Mouse (Mus musculus) liver, embryonic 12.5 days (tissue): Measurements from ENCODE around the gene Ipo5. TPM values are rescaled to one million over a fixed set of nuclear protein-coding genes. Genes with fewer than 3 reads are reported as not detected.

ENCODE experiments used
- ATAC-seq: fragments of 200-750 bp; cut with Nextera tagmentation; 2 replicates; pipeline ENCODE4 v1.8.0; 2017; ENCODE audit warnings: moderate number of reproducible peaks, mild to moderate bottlenecking, moderate library complexity
- H3K27ac ChIP-seq: fragments of 300-500 bp; sonication (generic); 2 replicates; pipeline ENCODE4 v1.5.1; 2016; ENCODE audit warnings: mild to moderate bottlenecking
- H3K27me3 ChIP-seq: fragments of 300-500 bp; sonication (generic); replicated peaks from 2 replicates; pipeline ENCODE4 v1.6.1; 2016; ENCODE audit warnings: mild to moderate bottlenecking, moderate library complexity
- H3K36me3 ChIP-seq: fragments of 300-500 bp; sonication (generic); 2 replicates; pipeline ENCODE4 v1.6.1; 2016; ENCODE audit warnings: mild to moderate bottlenecking, moderate library complexity
- H3K4me1 ChIP-seq: fragments of 300-500 bp; sonication (generic); 2 replicates; pipeline ENCODE4 v1.6.1; 2016
- H3K4me2 ChIP-seq: fragments of 300-500 bp; sonication (generic); 2 replicates; pipeline ENCODE4 v1.6.1; 2016; ENCODE audit warnings: mild to moderate bottlenecking, moderate library complexity
- H3K4me3 ChIP-seq: fragments of 300-500 bp; sonication (generic); 2 replicates; pipeline ENCODE4 v1.5.1; 2016; ENCODE audit warnings: mild to moderate bottlenecking, moderate library complexity
- H3K9ac ChIP-seq: fragments of 300-500 bp; sonication (generic); 2 replicates; pipeline ENCODE4 v1.6.1; 2016; ENCODE audit warnings: mild to moderate bottlenecking, moderate library complexity
- H3K9me3 ChIP-seq: fragments of 300-500 bp; sonication (generic); replicated peaks from 2 replicates; pipeline ENCODE4 v1.6.1; 2016; ENCODE audit warnings: mild to moderate bottlenecking, moderate library complexity
- WGBS: fragments of 180-500 bp; shearing (Covaris S2); methylation state at CpG from one replicate; pipeline ENCODE4 v1.1.7; 2016; ENCODE audit not compliant: insufficient replicate concordance; 5-methylcytosine and 5-hydroxymethylcytosine counted together
- polyA plus RNA-seq: library from polyadenylated mRNA; unstranded; fragments of >200 nt; fragmentation: Nextera tagmentation; extraction: Ambion mirVana; gene quantifications from 2 replicates; pipeline ENCODE4 v1.2.1, GENCODE M21; 2016

The Ipo5 gene
- 83.2 and 87.3 TPM in 2 replicates for polyA plus RNA-seq

DNA sequence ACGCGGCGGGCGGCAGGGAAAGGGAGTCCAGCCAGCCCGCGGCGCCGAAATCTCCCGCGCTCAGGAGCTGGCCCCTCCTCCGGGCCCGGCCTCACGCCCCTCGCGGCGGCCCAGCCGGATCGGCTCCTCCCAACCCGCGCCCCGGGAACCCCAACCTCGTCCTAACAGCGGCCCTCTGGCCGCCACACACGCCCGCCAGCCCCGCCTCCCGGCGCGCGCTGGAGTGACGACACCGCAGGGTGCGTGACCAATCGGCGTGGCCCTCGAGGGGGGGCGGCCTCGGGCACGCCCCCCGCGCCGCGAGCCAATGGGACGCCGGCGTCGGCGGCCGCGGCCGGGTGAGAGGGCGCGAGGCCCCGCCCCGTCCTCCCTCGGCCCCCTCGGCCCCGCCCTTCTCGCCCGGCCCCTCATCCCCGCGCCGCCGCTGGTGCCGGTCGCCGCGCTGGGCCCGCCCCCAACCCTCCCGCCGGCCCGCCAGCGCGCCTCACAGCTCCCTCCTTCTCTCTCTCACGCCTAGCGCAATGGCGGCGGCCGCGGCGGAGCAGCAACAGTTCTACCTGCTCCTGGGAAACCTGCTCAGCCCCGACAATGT lies at the start of gene Ipo5:
Gene Ipo5 (plus strand): TSS at position 492 of the 592 bp plus-strand sequence.
- ATAC-seq = peak; percentile 96
- 2% methylated on average over 77 of the region's 83 CpGs for WGBS
- H3K36me3 ChIP-seq = peaks cover 13% of the 10 kb centered on the region; the same call in 1 of the 2 replicates
- H3K27ac ChIP-seq = peak within 1 kb of the TSS; percentile 84
- H3K4me3 ChIP-seq = peak within 1 kb of the TSS; percentile 89
- H3K27me3 ChIP-seq = no peaks in the 10 kb centered on the region
- peak within 1 kb of the TSS; percentile 96 for H3K4me2 ChIP-seq
- H3K9ac ChIP-seq = peak within 1 kb of the TSS; percentile 90
- H3K9me3 ChIP-seq = no peaks in the 10 kb centered on the region
- H3K4me1 ChIP-seq = peaks cover 33% of the 10 kb centered on the region

DNA sequence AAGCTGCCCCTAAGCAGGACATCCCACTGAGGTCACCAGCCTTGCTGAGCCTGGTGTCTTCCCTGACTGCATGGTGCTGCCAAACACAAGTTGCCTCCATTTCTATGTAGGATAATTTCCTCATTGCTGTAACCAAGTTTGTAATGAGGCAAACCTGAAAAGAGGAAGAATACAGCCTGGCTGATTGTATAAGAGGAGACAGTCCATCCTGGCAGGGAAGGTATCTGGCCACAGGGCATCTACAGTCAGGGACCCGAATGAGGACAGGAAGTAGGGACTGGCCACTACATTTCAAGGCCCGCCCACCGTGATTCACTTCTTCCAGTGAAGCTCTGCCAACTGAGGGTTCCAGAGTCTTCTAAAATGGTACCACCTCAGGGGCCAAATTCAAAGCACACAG lies 47.8 kb upstream of the Ipo5 start:
- WGBS = 57% methylated on average over 3 of the region's 3 CpGs
- peaks cover 13% of the 10 kb centered on the region; the same call in 1 of the 2 replicates for H3K9me3 ChIP-seq
- H3K4me1 ChIP-seq = no peaks in the 10 kb centered on the region
- no peaks in the 10 kb centered on the region for H3K27me3 ChIP-seq
- H3K4me3 ChIP-seq = no peak overlapping the region
- H3K4me2 ChIP-seq = no peak overlapping the region
- no peaks in the 10 kb centered on the region for H3K36me3 ChIP-seq
- no peak overlapping the region for H3K9ac ChIP-seq
- no peak overlapping the region for H3K27ac ChIP-seq
- ATAC-seq = no peak

DNA sequence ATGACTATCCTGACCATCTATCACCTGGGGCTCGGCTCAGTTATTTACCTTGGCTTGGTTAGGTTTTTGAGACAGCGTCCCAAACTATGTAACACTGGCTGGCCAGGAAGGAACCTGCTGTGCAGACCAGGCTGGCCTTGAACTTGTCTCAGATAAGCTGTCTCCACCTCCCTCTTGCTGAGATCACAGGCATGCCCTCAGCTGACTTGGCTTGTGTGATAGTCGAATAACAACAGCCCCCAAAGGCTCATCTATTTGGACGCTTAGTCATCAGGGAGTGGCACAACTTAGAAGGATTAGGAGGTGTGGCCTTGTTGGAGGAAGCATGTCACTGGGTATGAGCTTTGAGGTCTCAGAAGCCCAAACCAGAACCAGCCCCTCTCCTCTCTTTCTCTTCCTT lies 46.1 kb upstream of the Ipo5 start:
- Histone ChIP-seq H3K27me3 (no peaks in the 10 kb centered on the region), H3K4me3 (no peak overlapping the region), H3K27ac (no peak overlapping the region), H3K9me3 (no peaks in the 10 kb centered on the region), H3K4me2 (no peak overlapping the region), H3K36me3 (no peaks in the 10 kb centered on the region), H3K4me1 (no peaks in the 10 kb centered on the region), H3K9ac (no peak overlapping the region)
- ATAC-seq = no peak
- WGBS = 67% methylated on average over 4 of the region's 4 CpGs

DNA sequence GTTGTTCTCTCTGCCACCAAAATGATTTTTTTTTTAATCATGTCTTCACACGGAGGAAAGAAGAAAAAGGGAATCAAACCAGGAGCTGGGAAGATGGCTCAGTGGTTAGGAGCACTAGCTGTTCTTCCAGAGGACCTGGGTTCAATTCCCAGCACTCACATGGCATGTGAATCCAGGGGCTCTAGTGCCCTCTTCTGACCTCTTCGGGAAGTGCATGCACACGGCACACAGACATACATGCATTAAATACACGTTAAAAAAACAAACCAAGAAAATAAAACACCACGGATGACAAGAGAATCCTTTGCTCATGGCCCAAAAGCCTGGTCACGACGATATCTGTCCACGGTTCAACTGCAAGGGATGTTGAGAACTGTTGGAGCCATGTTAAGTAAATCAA lies 44.5 kb upstream of the Ipo5 start:
- no peaks in the 10 kb centered on the region for H3K27me3 ChIP-seq
- no peak overlapping the region for H3K4me2 ChIP-seq
- H3K27ac ChIP-seq = no peak overlapping the region
- WGBS = 88% methylated on average over 8 of the region's 8 CpGs
- no peak overlapping the region for H3K4me3 ChIP-seq
- H3K36me3 ChIP-seq = no peaks in the 10 kb centered on the region
- H3K9ac ChIP-seq = no peak overlapping the region
- H3K9me3 ChIP-seq = no peaks in the 10 kb centered on the region
- ATAC-seq = no peak
- H3K4me1 ChIP-seq = no peaks in the 10 kb centered on the region

DNA sequence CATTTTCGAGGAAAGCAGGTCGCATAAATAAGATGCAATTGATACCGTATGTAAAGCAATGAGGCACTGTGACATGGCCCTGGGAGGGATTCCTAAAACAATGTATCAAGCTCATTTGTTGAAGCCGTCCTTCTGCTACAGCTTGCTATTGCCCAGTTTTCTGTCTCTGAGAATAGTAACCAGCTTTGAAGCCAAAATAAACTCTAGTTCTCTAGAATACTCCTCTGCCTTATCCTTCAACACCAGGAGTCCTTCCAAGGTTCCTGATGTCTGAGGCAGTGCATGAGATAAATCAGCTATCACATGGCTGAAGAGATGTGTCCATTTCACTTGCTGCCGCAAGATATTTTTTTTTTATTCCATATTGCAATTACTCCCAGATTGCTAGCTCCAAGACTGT lies 43.9 kb upstream of the Ipo5 start:
- Histone ChIP-seq H3K9ac (no peak overlapping the region), H3K4me1 (no peaks in the 10 kb centered on the region), H3K4me2 (no peak overlapping the region), H3K9me3 (no peaks in the 10 kb centered on the region), H3K27me3 (no peaks in the 10 kb centered on the region), H3K36me3 (no peaks in the 10 kb centered on the region), H3K4me3 (no peak overlapping the region), H3K27ac (no peak overlapping the region)
- WGBS = 78% methylated on average over 5 of the region's 5 CpGs
- no peak for ATAC-seq

DNA sequence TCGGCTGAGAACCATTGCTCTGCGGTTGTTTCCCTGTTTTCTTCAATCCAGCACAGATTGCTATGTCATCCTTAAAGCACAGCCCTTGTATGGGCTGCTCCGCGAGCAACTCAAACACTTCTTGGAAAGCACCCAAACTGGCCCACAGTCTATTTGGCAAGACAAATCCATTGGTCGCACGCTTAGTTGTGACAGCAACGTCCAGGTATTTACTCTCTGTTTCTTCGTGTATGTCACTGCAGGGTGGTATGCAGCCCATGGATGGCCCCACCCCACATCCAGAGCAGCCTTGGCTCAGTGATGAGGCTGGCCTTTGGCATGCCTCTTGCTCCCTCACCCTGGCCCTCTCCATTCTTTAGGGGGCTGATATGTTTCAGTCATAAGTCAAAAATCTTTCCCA lies 42.5 kb upstream of the Ipo5 start:
- Histone ChIP-seq H3K4me3 (no peak overlapping the region), H3K36me3 (no peaks in the 10 kb centered on the region), H3K4me2 (no peak overlapping the region), H3K4me1 (no peaks in the 10 kb centered on the region), H3K9ac (no peak overlapping the region), H3K9me3 (no peaks in the 10 kb centered on the region), H3K27me3 (no peaks in the 10 kb centered on the region), H3K27ac (no peak overlapping the region)
- WGBS = 73% methylated on average over 8 of the region's 8 CpGs
- ATAC-seq = no peak

DNA sequence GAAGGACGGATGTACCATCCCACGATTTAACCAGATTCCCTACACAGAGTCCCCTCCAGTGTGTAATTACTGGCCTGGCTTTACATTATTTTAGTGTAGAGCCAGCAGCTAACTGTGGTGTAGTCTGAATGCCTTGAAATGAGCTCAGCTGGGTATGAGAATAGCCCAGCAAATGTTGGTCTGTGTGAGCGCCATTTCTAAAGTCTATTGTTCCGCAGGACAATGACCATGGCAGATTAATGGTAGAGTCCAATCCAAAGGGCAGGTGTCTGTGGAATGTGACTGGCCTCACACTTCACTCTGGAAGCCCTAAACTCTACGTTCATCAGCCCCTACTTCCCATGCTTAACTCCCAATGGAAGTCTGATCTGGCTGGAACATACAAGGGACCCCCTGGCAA lies 40.3 kb upstream of the Ipo5 start:
- Histone ChIP-seq H3K9ac (no peak overlapping the region), H3K4me3 (no peak overlapping the region), H3K27me3 (no peaks in the 10 kb centered on the region), H3K4me1 (peaks cover 7% of the 10 kb centered on the region; the same call in 1 of the 2 replicates), H3K27ac (no peak overlapping the region), H3K9me3 (no peaks in the 10 kb centered on the region), H3K4me2 (no peak overlapping the region), H3K36me3 (no peaks in the 10 kb centered on the region)
- ATAC-seq = no peak
- WGBS = 71% methylated on average over 5 of the region's 5 CpGs

DNA sequence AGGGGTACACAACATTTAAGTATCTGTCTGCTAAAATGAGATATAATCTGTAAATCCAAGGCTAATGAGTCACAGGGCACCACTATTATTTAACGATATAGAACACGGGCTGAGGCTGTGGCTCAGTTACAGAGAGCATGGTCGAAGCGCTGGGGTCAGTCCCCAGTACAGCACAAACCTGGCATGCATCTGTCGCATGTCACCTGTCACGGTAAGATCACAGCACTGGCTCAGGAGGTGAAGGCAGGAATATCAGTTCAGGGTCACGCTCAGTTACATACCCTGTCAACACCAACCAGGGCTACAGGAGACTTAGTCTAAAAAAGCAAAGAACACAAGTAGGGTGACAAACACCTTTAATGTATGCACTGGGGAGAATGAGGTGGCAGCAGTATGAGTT lies 36.6 kb upstream of the Ipo5 start:
- 79% methylated on average over 7 of the region's 7 CpGs for WGBS
- ATAC-seq = no peak
- Histone ChIP-seq H3K9ac (no peak overlapping the region), H3K9me3 (no peaks in the 10 kb centered on the region), H3K4me2 (no peak overlapping the region), H3K4me3 (no peak overlapping the region), H3K27me3 (no peaks in the 10 kb centered on the region), H3K36me3 (no peaks in the 10 kb centered on the region), H3K4me1 (peaks cover 15% of the 10 kb centered on the region; the same call in 1 of the 2 replicates), H3K27ac (no peak overlapping the region)

DNA sequence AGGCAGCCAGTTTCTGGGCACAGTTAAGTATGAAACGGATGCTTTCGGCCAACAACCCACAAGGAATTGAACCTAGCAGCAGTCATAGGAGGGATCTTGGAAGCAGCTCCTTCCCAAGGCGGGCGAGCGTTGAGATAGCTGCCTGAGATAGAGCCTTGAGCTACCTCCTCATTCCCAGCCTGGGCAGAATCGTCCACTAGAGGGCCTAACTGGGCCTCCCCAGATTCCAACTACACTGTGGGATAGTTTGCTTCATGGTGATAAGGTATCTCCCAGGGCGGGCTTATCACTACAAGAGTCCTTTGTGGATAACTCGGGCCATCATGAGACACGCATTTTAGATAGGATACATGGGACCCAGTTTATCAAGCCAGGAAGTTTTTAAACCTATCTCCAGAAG lies 35.9 kb upstream of the Ipo5 start:
- Histone ChIP-seq H3K9ac (no peak overlapping the region), H3K27ac (no peak overlapping the region), H3K27me3 (no peaks in the 10 kb centered on the region), H3K4me3 (no peak overlapping the region), H3K9me3 (no peaks in the 10 kb centered on the region), H3K4me1 (peaks cover 15% of the 10 kb centered on the region; the same call in 1 of the 2 replicates), H3K4me2 (no peak overlapping the region), H3K36me3 (no peaks in the 10 kb centered on the region)
- WGBS = 34% methylated on average over 9 of the region's 9 CpGs
- peak; percentile 37; the same call in 1 of the 2 replicates for ATAC-seq

DNA sequence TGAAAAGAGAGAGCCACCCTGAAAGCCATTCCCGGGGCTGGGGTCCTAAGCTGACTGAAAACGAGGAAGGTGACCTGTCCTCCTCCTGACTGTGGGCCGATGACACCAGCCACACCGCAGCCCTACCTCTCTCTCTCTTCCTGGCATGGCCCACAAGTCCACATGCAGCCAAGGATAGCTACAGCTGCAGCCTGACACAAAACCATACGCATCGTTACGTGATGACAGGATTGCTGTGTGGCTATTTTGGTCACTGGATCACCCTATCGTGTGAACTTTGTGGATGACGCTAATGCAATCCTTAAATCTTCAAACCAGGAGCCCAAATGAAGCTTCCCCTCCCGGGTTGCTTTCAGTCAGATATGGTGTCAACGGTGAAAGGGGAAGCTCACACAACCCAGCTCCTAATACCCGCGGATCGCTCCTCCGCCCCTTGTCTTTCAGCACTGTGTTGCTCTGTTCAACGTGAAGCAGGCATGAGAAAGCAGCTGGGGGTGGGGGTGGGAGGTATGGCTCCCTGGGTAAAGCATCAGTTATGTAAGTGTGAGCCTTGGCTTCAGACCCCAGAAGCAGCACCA lies 35.1 kb upstream of the Ipo5 start:
- H3K27ac ChIP-seq = no peak overlapping the region
- H3K4me2 ChIP-seq = no peak overlapping the region
- ATAC-seq = no peak
- no peaks in the 10 kb centered on the region for H3K9me3 ChIP-seq
- no peak overlapping the region for H3K4me3 ChIP-seq
- H3K4me1 ChIP-seq = peaks cover 15% of the 10 kb centered on the region; the same call in 1 of the 2 replicates
- no peaks in the 10 kb centered on the region for H3K36me3 ChIP-seq
- no peaks in the 10 kb centered on the region for H3K27me3 ChIP-seq
- WGBS = 51% methylated on average over 16 of the region's 16 CpGs
- H3K9ac ChIP-seq = no peak overlapping the region

DNA sequence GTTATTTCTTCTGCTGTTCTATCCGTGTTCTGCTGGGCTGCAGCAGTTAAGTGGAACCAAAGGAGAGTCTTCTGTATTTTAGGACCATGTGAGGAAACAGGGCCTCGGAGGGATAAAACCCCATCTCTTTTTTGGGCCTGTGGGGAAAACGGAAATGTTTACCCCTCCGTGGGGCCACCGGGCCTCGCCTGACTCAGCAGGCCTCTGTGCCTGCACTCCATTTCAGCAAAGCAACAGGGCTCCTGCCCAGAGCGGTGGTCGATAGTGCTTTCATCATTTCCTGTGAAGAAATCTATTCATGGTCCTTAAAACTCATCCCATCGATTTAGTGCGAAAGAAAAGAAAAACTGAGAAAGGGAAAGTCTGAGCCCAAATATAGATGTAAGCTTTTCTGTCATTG lies 33.9 kb upstream of the Ipo5 start:
- H3K9me3 ChIP-seq = no peaks in the 10 kb centered on the region
- no peak overlapping the region for H3K4me2 ChIP-seq
- H3K27me3 ChIP-seq = no peaks in the 10 kb centered on the region
- no peak overlapping the region for H3K27ac ChIP-seq
- H3K36me3 ChIP-seq = no peaks in the 10 kb centered on the region
- 35% methylated on average over 10 of the region's 10 CpGs for WGBS
- peaks cover 15% of the 10 kb centered on the region; the same call in 1 of the 2 replicates for H3K4me1 ChIP-seq
- H3K9ac ChIP-seq = no peak overlapping the region
- no peak overlapping the region for H3K4me3 ChIP-seq
- ATAC-seq = no peak

DNA sequence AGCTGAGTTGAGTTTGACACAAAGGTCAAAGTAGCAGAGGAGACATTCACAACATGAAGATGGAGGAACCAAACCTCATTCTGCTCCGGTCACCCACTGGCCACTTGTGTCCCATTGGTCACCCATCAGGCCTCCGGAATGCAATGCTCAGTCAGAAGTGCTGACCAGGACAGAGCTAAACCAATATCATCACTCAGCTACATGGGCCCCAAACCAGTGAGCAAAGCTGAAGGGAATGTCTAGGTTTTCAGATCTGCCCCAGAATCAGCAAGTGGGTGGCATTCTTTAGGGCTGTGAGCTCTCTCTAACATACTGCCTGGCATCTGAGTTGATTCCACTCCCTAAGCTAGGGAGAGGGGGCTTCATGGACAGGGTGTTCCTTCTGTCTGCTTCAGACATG lies 32.0 kb upstream of the Ipo5 start:
- WGBS = 86% methylated on average over 2 of the region's 2 CpGs
- no peak overlapping the region for H3K27ac ChIP-seq
- no peak for ATAC-seq

More for the DNA sequence above, 32.0 kb upstream of the Ipo5 start:
- no peak overlapping the region for H3K4me2 ChIP-seq
- H3K4me1 ChIP-seq = peaks cover 15% of the 10 kb centered on the region; the same call in 1 of the 2 replicates
- no peak overlapping the region for H3K4me3 ChIP-seq
- H3K9me3 ChIP-seq = no peaks in the 10 kb centered on the region
- H3K27me3 ChIP-seq = no peaks in the 10 kb centered on the region
- H3K9ac ChIP-seq = no peak overlapping the region
- no peaks in the 10 kb centered on the region for H3K36me3 ChIP-seq
